Mouse (Mus musculus) gastrocnemius, adult 8-10 months (tissue): ENCODE results near the gene Gm28308. TPM values are rescaled to one million over a fixed set of nuclear protein-coding genes. Genes with fewer than 3 reads are reported as not detected.
A peak's percentile ranks its signal among the peaks of the same experiment; 100 is the strongest.

Experiments used
- DNase-seq, 2 experiments: peaks; one replicate each; pipeline ENCODE4 v3.0.0; 2022; ENCODE audit warnings: low spot score in 2 of 2
- total RNA-seq, 4 experiments: library from RNA; stranded (reverse); gene quantifications; 2 replicates each; pipeline ENCODE4 v1.2.4; 2022

The Gm28308 gene
- total RNA-seq, 4 experiments from 2014 or later: 0.36 to 0.80 (median 0.51) TPM

- DNase-seq: no peak
Observed at GRCm38 (mm10) chr6:52246916-52247315, 33.8 kb upstream of the Gm28308 start.

GRCm38 (mm10) chr6:52246403-52246803, 33.3 kb upstream of the Gm28308 start:
- DNase-seq: peak in 1 of 2 experiments; percentile 10

- DNase-seq: no peak
Observed at GRCm38 (mm10) chr6:52245757-52246142, 32.6 kb upstream of the Gm28308 start, which contains the start of gene Hoxa11. Gene Hoxa11 (minus strand): TSS chr6:52245810.

- DNase-seq: peak in 1 of 2 experiments; percentile 30
Observed at GRCm38 (mm10) chr6:52245040-52245756, 32.1 kb upstream of the Gm28308 start.

GRCm38 (mm10) chr6:52244471-52245039, 31.4 kb upstream of the Gm28308 start:
- DNase-seq: no peak

GRCm38 (mm10) chr6:52243681-52244121, 30.6 kb upstream of the Gm28308 start:
- DNase-seq: no peak

GRCm38 (mm10) chr6:52242801-52243332, 29.7 kb upstream of the Gm28308 start:
- no peak for DNase-seq

GRCm38 (mm10) chr6:52241001-52241621, 28.0 kb upstream of the Gm28308 start:
- DNase-seq: no peak

- peak; percentile 80 to 85 for DNase-seq
Observed at GRCm38 (mm10) chr6:52240389-52241000, 27.4 kb upstream of the Gm28308 start, which contains the start of gene Hoxa10. Gene Hoxa10 (minus strand): TSS chr6:52240854.

- DNase-seq: no peak
Observed at GRCm38 (mm10) chr6:52239625-52240388, 26.7 kb upstream of the Gm28308 start.

- no peak for DNase-seq
Observed at GRCm38 (mm10) chr6:52238976-52239375, 25.8 kb upstream of the Gm28308 start.

- no peak for DNase-seq
Observed at GRCm38 (mm10) chr6:52238155-52238545, 25.0 kb upstream of the Gm28308 start.

- DNase-seq: no peak
Observed at GRCm38 (mm10) chr6:52237346-52238154, 24.4 kb upstream of the Gm28308 start.

GRCm38 (mm10) chr6:52236806-52237205, 23.7 kb upstream of the Gm28308 start:
- DNase-seq: no peak

- DNase-seq: no peak
Observed at GRCm38 (mm10) chr6:52235866-52236265, 22.7 kb upstream of the Gm28308 start.

- DNase-seq: no peak
Observed at GRCm38 (mm10) chr6:52235267-52235666, 22.1 kb upstream of the Gm28308 start.

- DNase-seq: peak; percentile 18 to 54
Observed at GRCm38 (mm10) chr6:52234428-52235140, 21.4 kb upstream of the Gm28308 start.

- peak; percentile 74 to 76 for DNase-seq
Observed at GRCm38 (mm10) chr6:52233546-52234427, 20.6 kb upstream of the Gm28308 start.
